Mouse (Mus musculus): ENCODE data around the gene Pmpca. TPM values are rescaled to one million over a fixed set of nuclear protein-coding genes. Genes with fewer than 3 reads are reported as not detected.

Pmpca gene
- polyA plus RNA-seq, 1 experiment from 2014 or later, result 108 TPM

GRCm38 (mm10) chr2:26352291-26352910 lies 36.7 kb upstream of the Pmpca start:
- H3K9me3 ChIP-seq (ENCODE audit: control insufficient read depth, low read length), result no peaks in the 10 kb centered on the region
- no peak for ATAC-seq (ENCODE audit: insufficient number of reproducible peaks, insufficient read depth, low FRiP score, low read depth)
- peak overlapping the region; percentile 96 for H3K9ac ChIP-seq (ENCODE audit: low read length)
- WGBS, result 3% methylated on average over 36 of the region's 36 CpGs
- H3K4me1 ChIP-seq (ENCODE audit: control insufficient read depth in 2 of 2, insufficient read depth in 2 of 2, low read length in 2 of 2), result peaks cover 14 to 15% of the 10 kb centered on the region in 2 experiments
- peaks cover 31% of the 10 kb centered on the region for H3K36me3 ChIP-seq (ENCODE audit: control insufficient read depth, insufficient read depth, low read length)
- H3K27me3 ChIP-seq (ENCODE audit: control insufficient read depth, insufficient read depth, low read length), result no peaks in the 10 kb centered on the region
- no peak overlapping the region for H3K27ac ChIP-seq (replicated peaks in 1 of 2; ENCODE audit: control insufficient read depth in 1 of 2, insufficient read depth in 1 of 2, low read depth in 2 of 2, low read length in 2 of 2)
- peak overlapping the region; percentile 89 to 93 for H3K4me3 ChIP-seq (ENCODE audit: control insufficient read depth in 1 of 2, insufficient read depth in 1 of 2, low read depth in 1 of 2, low read length in 2 of 2)
- H3K4me2 ChIP-seq (ENCODE audit: low read length), result peak overlapping the region; percentile 93

GRCm38 (mm10) chr2:26353066-26353980 lies 35.8 kb upstream of the Pmpca start:
- peak overlapping the region in 1 of 2 experiments; percentile 89; a peak in 2 of 4 replicates for H3K4me3 ChIP-seq (ENCODE audit: control insufficient read depth in 1 of 2, insufficient read depth in 1 of 2, low read depth in 1 of 2, low read length in 2 of 2)
- H3K4me2 ChIP-seq (ENCODE audit: low read length), result peak overlapping the region; percentile 93
- no peak overlapping the region for H3K27ac ChIP-seq (replicated peaks in 1 of 2; ENCODE audit: control insufficient read depth in 1 of 2, insufficient read depth in 1 of 2, low read depth in 2 of 2, low read length in 2 of 2)
- peaks cover 22% of the 10 kb centered on the region for H3K36me3 ChIP-seq (ENCODE audit: control insufficient read depth, insufficient read depth, low read length)
- no peaks in the 10 kb centered on the region for H3K27me3 ChIP-seq (ENCODE audit: control insufficient read depth, insufficient read depth, low read length)
- peak overlapping the region; percentile 96; the same call in 1 of the 2 replicates for H3K9ac ChIP-seq (ENCODE audit: low read length)
- peaks cover 14 to 15% of the 10 kb centered on the region in 2 experiments for H3K4me1 ChIP-seq (ENCODE audit: control insufficient read depth in 2 of 2, insufficient read depth in 2 of 2, low read length in 2 of 2)
- whole genome bisulfite sequencing, result 90% methylated on average over 11 of the region's 11 CpGs
- no peaks in the 10 kb centered on the region for H3K9me3 ChIP-seq (ENCODE audit: control insufficient read depth, low read length)
- no peak for ATAC-seq (ENCODE audit: insufficient number of reproducible peaks, insufficient read depth, low FRiP score, low read depth)

- no peak overlapping the region for H3K4me3 ChIP-seq (ENCODE audit: control insufficient read depth in 1 of 2, insufficient read depth in 1 of 2, low read depth in 1 of 2, low read length in 2 of 2)
- no peaks in the 10 kb centered on the region for H3K9me3 ChIP-seq (ENCODE audit: control insufficient read depth, low read length)
- no peaks in the 10 kb centered on the region for H3K27me3 ChIP-seq (ENCODE audit: control insufficient read depth, insufficient read depth, low read length)
- ATAC-seq (ENCODE audit: insufficient number of reproducible peaks, insufficient read depth, low FRiP score, low read depth), result no peak
- no peak overlapping the region for H3K27ac ChIP-seq (replicated peaks in 1 of 2; ENCODE audit: control insufficient read depth in 1 of 2, insufficient read depth in 1 of 2, low read depth in 2 of 2, low read length in 2 of 2)
- 82% methylated on average over 4 of the region's 4 CpGs for WGBS
- peaks cover 14 to 15% of the 10 kb centered on the region in 2 experiments for H3K4me1 ChIP-seq (ENCODE audit: control insufficient read depth in 2 of 2, insufficient read depth in 2 of 2, low read length in 2 of 2)
- no peak overlapping the region for H3K9ac ChIP-seq (ENCODE audit: low read length)
- H3K4me2 ChIP-seq (ENCODE audit: low read length), result no peak overlapping the region
- H3K36me3 ChIP-seq (ENCODE audit: control insufficient read depth, insufficient read depth, low read length), result peaks cover 11% of the 10 kb centered on the region
Observed at GRCm38 (mm10) chr2:26354401-26354800, 34.7 kb upstream of the Pmpca start.

- no peak overlapping the region for H3K27ac ChIP-seq (replicated peaks in 1 of 2; ENCODE audit: control insufficient read depth in 1 of 2, insufficient read depth in 1 of 2, low read depth in 2 of 2, low read length in 2 of 2)
- no peaks in the 10 kb centered on the region for H3K9me3 ChIP-seq (ENCODE audit: control insufficient read depth, low read length)
- no peaks in the 10 kb centered on the region for H3K27me3 ChIP-seq (ENCODE audit: control insufficient read depth, insufficient read depth, low read length)
- no peaks in the 10 kb centered on the region for H3K36me3 ChIP-seq (ENCODE audit: control insufficient read depth, insufficient read depth, low read length)
- no peak overlapping the region for H3K4me2 ChIP-seq (ENCODE audit: low read length)
- no peak for ATAC-seq (ENCODE audit: insufficient number of reproducible peaks, insufficient read depth, low FRiP score, low read depth)
- H3K4me1 ChIP-seq (ENCODE audit: control insufficient read depth in 2 of 2, insufficient read depth in 2 of 2, low read length in 2 of 2), result peaks cover 5 to 7% of the 10 kb centered on the region in 2 experiments
- WGBS, result 75% methylated on average over 4 of the region's 4 CpGs
- H3K9ac ChIP-seq (ENCODE audit: low read length), result no peak overlapping the region
- no peak overlapping the region for H3K4me3 ChIP-seq (ENCODE audit: control insufficient read depth in 1 of 2, insufficient read depth in 1 of 2, low read depth in 1 of 2, low read length in 2 of 2)
Observed at GRCm38 (mm10) chr2:26356231-26356630, 32.9 kb upstream of the Pmpca start.

- no peaks in the 10 kb centered on the region for H3K27me3 ChIP-seq (ENCODE audit: control insufficient read depth, insufficient read depth, low read length)
- H3K36me3 ChIP-seq (ENCODE audit: control insufficient read depth, insufficient read depth, low read length), result no peaks in the 10 kb centered on the region
- ATAC-seq (ENCODE audit: insufficient number of reproducible peaks, insufficient read depth, low FRiP score, low read depth), result no peak
- no peak overlapping the region for H3K27ac ChIP-seq (replicated peaks in 1 of 2; ENCODE audit: control insufficient read depth in 1 of 2, insufficient read depth in 1 of 2, low read depth in 2 of 2, low read length in 2 of 2)
- no peak overlapping the region for H3K9ac ChIP-seq (ENCODE audit: low read length)
- peaks cover 4 to 5% of the 10 kb centered on the region in 2 experiments for H3K4me1 ChIP-seq (ENCODE audit: control insufficient read depth in 2 of 2, insufficient read depth in 2 of 2, low read length in 2 of 2)
- no peaks in the 10 kb centered on the region for H3K9me3 ChIP-seq (ENCODE audit: control insufficient read depth, low read length)
- WGBS, result 66% methylated on average over 7 of the region's 7 CpGs
- no peak overlapping the region for H3K4me2 ChIP-seq (ENCODE audit: low read length)
- H3K4me3 ChIP-seq (ENCODE audit: control insufficient read depth in 1 of 2, insufficient read depth in 1 of 2, low read depth in 1 of 2, low read length in 2 of 2), result no peak overlapping the region
Observed at GRCm38 (mm10) chr2:26356678-26357077, 32.5 kb upstream of the Pmpca start.

GRCm38 (mm10) chr2:26357484-26357883 lies 31.7 kb upstream of the Pmpca start:
- H3K4me1 ChIP-seq (ENCODE audit: control insufficient read depth in 2 of 2, insufficient read depth in 2 of 2, low read length in 2 of 2), result peaks cover 4% of the 10 kb centered on the region in 2 experiments
- H3K9me3 ChIP-seq (ENCODE audit: control insufficient read depth, low read length), result no peaks in the 10 kb centered on the region
- H3K9ac ChIP-seq (ENCODE audit: low read length), result no peak overlapping the region
- no peak overlapping the region for H3K4me2 ChIP-seq (ENCODE audit: low read length)
- H3K27ac ChIP-seq (replicated peaks in 1 of 2; ENCODE audit: control insufficient read depth in 1 of 2, insufficient read depth in 1 of 2, low read depth in 2 of 2, low read length in 2 of 2), result no peak overlapping the region
- no peaks in the 10 kb centered on the region for H3K27me3 ChIP-seq (ENCODE audit: control insufficient read depth, insufficient read depth, low read length)
- ATAC-seq (ENCODE audit: insufficient number of reproducible peaks, insufficient read depth, low FRiP score, low read depth), result no peak
- no peak overlapping the region for H3K4me3 ChIP-seq (ENCODE audit: control insufficient read depth in 1 of 2, insufficient read depth in 1 of 2, low read depth in 1 of 2, low read length in 2 of 2)
- peaks cover 3% of the 10 kb centered on the region; the same call in 1 of the 2 replicates for H3K36me3 ChIP-seq (ENCODE audit: control insufficient read depth, insufficient read depth, low read length)
- 52% methylated on average over 15 of the region's 15 CpGs for WGBS

GRCm38 (mm10) chr2:26358667-26359320 lies 30.3 kb upstream of the Pmpca start:
- Histone ChIP-seq H3K36me3 (ENCODE audit: control insufficient read depth, insufficient read depth, low read length) (peaks cover 15% of the 10 kb centered on the region; the same call in 1 of the 2 replicates), H3K27ac (replicated peaks in 1 of 2; ENCODE audit: control insufficient read depth in 1 of 2, insufficient read depth in 1 of 2, low read depth in 2 of 2, low read length in 2 of 2) (no peak overlapping the region), H3K4me3 (ENCODE audit: control insufficient read depth in 1 of 2, insufficient read depth in 1 of 2, low read depth in 1 of 2, low read length in 2 of 2) (no peak overlapping the region), H3K4me1 (ENCODE audit: control insufficient read depth in 2 of 2, insufficient read depth in 2 of 2, low read length in 2 of 2) (no peaks in the 10 kb centered on the region), H3K4me2 (ENCODE audit: low read length) (no peak overlapping the region), H3K9ac (ENCODE audit: low read length) (no peak overlapping the region), H3K27me3 (ENCODE audit: control insufficient read depth, insufficient read depth, low read length) (no peaks in the 10 kb centered on the region), H3K9me3 (ENCODE audit: control insufficient read depth, low read length) (no peaks in the 10 kb centered on the region)
- no peak for ATAC-seq (ENCODE audit: insufficient number of reproducible peaks, insufficient read depth, low FRiP score, low read depth)
- 79% methylated on average over 13 of the region's 13 CpGs for WGBS
